Mouse (Mus musculus) layer of hippocampus, postnatal 25 days (tissue): ENCODE data around the gene Tnip1. TPM values are rescaled to one million over a fixed set of nuclear protein-coding genes. Genes with fewer than 3 reads are reported as not detected.

Experiments
- DNase-seq, 2 experiments: peaks; one replicate each; pipeline ENCODE4 v3.0.0; 2022; ENCODE audit warnings: mixed read lengths in 2 of 2, low spot score in 1 of 2; ENCODE audit errors: extremely low spot score in 1 of 2
- total RNA-seq, 2 experiments: library from RNA; stranded (reverse); gene quantifications; 2 replicates each; pipeline ENCODE4 v1.2.3; 2021

The Tnip1 gene
- total RNA-seq, 2 experiments from 2014 or later: 33.1 to 38.0 TPM

DNA sequence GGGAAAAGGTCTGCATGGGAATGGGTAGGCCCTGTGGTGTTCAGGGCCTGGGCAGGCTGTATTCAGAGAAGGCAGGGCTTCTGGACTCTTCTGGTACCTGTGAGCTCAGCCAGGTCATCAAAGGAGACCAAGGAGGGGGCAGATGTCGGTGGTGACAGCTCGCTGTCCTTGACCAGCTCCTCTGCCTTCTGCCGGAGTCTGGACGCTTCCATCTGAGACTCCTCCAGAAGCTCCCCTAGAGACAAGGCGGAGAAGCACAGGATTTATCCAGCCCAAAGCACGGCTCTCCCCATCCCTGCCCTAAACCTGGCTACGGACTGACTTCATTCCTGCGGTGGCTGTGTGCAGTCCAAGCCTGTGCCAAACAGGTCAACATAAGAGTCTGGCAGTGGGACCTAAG lies 23.2 kb downstream of the Tnip1 start:
- no peak for DNase-seq

GRCm38 (mm10) chr11:54936771-54937140 lies 26.0 kb downstream of the Tnip1 start:
- DNase-seq: no peak

GRCm38 (mm10) chr11:54936035-54936770 lies 26.5 kb downstream of the Tnip1 start:
- DNase-seq: no peak

DNA sequence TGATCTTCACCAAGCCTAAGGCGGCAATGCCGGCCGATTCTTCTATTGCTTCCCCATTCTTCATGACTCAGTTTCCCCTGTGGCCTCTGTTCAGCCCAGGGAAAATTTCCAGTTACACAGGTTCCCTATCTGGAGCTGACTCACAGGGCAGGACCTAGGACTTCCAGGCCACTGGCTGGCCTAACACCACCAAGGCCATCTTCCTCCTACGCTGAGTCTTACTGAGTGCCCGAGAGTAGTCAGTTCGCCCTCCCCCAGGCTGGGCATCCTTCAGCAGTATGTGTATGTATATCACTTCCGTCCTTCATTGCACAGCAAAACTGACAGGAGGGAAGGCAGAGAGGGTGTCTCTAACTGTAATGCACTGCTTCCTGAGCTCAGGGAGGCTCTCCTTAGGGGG lies 28.5 kb downstream of the Tnip1 start:
- no peak for DNase-seq

- no peak for DNase-seq
Observed at GRCm38 (mm10) chr11:54932540-54932939, 30.2 kb downstream of the Tnip1 start.

DNA sequence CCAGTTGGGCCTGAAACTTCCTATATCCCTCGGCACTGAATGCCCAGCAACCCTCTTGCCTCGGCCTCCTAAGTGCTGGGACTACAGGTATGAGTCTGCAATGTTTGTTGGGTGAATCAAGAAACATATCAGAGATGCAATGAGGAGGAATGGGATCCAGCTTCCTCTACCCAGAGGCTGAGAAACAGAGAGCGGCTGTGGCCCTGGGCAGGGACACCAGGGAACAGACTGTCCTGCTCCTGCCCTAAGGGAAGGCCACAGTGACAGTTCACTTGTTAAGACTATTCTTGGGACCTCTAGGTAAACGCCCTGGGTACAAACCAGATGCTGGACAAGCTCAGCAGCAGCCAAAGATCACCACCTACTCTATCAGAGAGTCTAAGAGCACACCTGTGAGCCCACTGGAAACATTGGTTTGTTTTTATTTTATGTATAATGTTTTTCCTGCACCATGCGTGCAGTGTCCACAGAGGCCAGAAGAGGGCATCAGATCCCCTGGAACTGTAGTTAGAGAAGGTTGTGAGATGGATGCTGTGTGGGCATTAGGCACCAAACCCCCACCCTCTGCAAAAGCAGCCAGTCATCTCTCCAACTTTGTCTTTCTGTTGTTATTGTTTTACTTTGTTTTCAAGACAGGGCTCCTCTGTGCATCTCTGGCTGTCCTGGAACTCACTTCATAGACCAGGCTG lies 31.2 kb downstream of the Tnip1 start:
- peak in 1 of 2 experiments; percentile 72 for DNase-seq

- DNase-seq: peak; percentile 41 to 77
Observed at GRCm38 (mm10) chr11:54930318-54930979, 32.3 kb downstream of the Tnip1 start.

DNA sequence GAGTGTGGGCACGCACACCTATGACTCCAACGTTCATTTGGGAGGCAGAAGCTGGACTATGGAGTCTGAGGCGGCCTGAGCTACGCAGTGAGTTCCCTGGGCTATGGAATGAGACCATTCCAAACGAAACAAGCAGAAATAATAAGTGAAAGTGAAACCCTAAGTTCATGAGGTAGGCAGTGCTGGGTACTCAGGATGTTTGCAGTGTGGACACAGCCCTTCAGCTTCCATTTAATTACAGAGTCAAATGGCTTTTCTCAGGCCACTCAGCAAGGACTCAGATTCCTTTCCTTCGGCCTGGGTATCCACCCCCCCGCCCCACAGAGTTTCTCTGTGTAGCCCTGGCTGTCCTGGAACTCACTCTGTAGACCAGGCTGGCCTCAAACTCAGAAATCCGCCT lies 33.0 kb downstream of the Tnip1 start:
- DNase-seq: no peak

- no peak for DNase-seq
Observed at GRCm38 (mm10) chr11:54929290-54929689, 33.4 kb downstream of the Tnip1 start.

GRCm38 (mm10) chr11:54928886-54929285 lies 33.8 kb downstream of the Tnip1 start:
- no peak for DNase-seq

DNA sequence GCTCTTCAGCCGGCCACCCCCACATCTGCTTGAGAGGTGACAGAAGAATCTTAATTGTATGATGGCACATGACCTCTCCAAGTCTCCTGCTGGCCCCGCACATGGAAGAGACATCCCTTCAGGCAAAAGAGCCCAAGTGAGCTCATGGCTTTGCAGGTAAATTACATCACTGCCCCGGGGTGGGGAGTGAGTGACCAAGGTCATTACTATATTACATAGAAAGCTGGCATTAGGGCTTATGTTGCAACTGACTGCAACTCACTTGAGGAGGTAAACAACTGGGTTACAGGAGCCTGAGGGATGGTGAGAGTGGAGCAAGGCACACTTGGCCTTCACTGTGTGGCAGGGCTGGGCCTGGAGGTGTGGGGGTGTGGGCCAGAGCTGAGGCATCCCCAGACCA lies 34.5 kb downstream of the Tnip1 start:
- no peak for DNase-seq

DNA sequence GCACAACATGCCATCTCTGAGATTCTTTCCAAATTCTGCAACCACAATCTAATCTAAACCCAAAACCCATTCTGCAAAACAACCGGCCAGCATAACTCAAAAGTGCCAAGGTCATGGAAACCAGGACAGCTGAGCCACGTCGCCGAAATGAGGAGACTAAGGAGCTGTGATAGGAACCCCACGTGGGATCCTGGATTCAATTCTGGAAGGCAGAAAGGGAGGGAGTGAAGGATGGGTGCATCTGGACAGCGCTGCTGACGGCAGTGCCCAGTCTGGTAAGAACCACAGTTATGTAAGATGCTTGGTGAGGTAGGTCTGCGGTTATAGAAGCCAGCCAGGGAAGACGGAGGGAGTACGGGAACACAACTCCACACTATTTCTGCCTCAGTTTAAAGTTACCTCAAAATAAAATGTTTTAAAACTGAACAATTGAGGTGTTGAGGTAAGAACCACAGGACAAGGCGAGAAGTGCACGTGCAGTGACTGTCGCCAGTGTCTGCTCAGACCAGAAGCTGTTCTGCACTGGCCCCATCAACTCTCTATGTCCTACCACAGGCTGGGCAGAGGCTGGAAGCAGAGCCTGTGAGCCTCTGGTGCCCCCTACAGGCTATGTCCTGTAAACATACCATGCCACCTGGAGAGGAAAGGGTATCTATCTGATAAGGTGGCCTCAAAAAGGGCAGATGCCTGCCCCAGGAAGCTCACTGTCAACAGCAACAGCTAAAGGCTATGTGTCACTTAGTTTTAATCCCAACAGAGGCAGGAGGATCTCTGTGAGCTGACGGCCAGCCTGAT lies 35.2 kb downstream of the Tnip1 start:
- DNase-seq: peak; percentile 33 to 72

GRCm38 (mm10) chr11:54924145-54924544 lies 38.6 kb downstream of the Tnip1 start:
- no peak for DNase-seq

DNA sequence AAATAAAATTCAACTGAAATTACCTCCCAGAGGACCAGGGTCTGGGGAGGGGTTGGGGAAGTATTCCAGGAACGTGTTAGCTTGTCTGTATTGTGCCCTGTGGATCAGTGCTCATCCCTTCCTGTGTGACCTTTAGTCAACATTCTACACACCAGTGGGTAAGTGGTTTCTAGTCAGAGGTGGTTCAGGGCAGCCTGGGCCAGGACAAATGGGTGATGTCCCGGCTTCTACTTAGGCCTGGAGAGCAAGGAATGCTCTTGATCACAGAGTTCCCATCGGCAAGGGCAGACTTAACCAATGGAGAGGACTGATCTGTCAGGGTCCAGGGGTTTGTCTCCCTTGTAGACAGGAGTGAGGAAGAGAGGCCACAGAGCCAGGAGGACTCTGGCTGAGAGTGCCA lies 40.2 kb downstream of the Tnip1 start:
- DNase-seq: no peak

- DNase-seq: no peak
Observed at GRCm38 (mm10) chr11:54921798-54922197, 40.9 kb downstream of the Tnip1 start.

DNA sequence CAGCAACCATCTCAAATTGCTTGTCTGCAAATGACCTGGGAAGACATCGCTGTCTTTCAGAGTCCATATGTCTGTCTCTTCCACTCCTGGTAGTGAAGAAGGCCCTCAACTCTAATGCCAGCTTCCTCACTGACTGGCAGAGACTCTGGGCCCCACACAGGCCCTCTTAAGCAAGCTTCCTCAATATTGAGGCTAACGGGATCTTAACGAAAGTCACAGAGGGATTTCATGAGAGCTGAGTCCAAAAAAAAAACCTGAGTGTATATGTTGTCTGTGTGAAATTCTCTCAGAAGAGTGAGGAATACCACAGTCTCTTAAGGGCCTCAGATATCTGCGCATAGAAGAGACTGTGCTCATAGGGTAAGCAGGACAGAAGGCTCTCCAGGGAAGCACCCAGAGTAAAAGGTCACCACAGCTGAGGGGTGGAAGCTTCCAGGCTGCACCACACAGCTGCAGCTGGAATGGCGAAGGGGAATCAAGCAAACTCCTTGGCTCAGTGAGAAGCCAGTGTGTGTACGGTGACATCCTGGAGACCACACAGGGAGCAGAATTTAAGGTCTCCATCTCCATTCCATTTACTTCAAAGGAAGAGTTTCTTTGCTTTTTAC lies 41.6 kb downstream of the Tnip1 start:
- DNase-seq: no peak

GRCm38 (mm10) chr11:54920127-54920972 lies 42.4 kb downstream of the Tnip1 start:
- DNase-seq: no peak

GRCm38 (mm10) chr11:54918273-54918672 lies 44.4 kb downstream of the Tnip1 start:
- no peak for DNase-seq

DNA sequence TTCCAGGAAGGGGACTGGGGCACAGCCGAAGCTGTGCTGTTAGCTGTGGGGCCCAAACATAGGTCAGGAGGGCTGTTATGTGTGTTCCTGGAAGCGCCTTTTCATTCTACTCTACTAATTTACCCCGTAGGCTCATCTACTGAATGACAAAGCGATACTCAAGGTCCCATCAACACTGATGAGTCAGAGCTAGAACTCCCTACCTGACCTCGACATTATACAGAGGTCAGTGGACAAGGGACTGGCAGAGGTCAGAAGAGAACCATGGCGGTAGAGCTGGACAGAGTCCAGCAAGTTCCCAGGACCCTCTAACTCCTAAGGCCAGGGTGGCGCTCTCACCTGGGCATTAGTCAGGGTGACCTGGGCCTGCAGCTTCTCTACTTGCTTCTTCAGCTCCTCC lies 45.3 kb downstream of the Tnip1 start:
- no peak for DNase-seq
